Mouse (Mus musculus) brain, embryonic 14.5 days (tissue): Measurements from ENCODE around the gene Il1rap.

ENCODE experiments used
- CTCF ChIP-seq: fragments of 200-500 bp; IDR thresholded peaks from 2 replicates; pipeline ENCODE4 v1.5.1; 2012; ENCODE audit warnings: inconsistent platforms, mild to moderate bottlenecking, moderate library complexity, borderline replicate concordance; ENCODE audit not compliant: insufficient read depth, insufficient read length; ENCODE audit errors: extremely low read depth
- POLR2A ChIP-seq: fragments of 200-500 bp; IDR thresholded peaks from 2 replicates; pipeline ENCODE4 v1.6.1; 2012; ENCODE audit warnings: mild to moderate bottlenecking, inconsistent platforms, borderline replicate concordance; ENCODE audit not compliant: poor library complexity, insufficient read depth, insufficient read length, severe bottlenecking; ENCODE audit errors: extremely low read depth

DNA sequence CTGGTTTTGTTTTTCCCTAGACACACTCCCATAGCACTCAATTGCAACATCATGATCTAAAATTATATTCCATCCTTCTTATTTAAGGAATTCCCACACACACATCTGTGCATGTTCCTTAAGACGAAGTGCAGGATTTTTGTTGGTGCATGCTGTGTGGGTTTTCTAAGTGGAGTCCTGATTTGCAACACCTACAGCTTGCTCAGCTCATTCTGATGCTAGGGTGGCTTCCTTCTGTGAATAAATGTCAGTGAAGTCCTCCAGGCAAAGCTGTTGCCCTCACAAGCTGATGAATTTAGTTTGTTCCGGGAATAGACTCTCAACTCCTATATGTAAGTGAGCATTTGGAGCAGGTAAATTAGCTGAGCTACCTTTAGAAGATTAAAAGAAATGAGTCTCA is 194.5 kb downstream of the Il1rap start:
- TF ChIP-seq CTCF (no peak), POLR2A (no peak)
